Comparison of ENCODE assay signal across 16 mouse cellular contexts in genomic region chr16:9284423-9284822, GRCm38 (mm10).
"Had no signal": no experiment of that assay in that cellular context is flagged by ENCODE, and none has a peak within 500 bp of the region (broad histone marks: within the 10 kb centered on the region; RNA-seq: fewer than 3 reads in every experiment).

No protein-coding gene starts in this region.

- H3K36me3 ChIP-seq: lung, embryonic 15.5 days; midbrain, embryonic 13.5 days; neural tube, embryonic 12.5 days; stomach, embryonic 15.5 days had no signal

- H3K9me3 ChIP-seq: lung, embryonic 15.5 days; midbrain, embryonic 13.5 days; neural tube, embryonic 12.5 days; stomach, embryonic 15.5 days had no signal

- H3K4me3 ChIP-seq: lung, embryonic 15.5 days; megakaryocyte, embryonic 14.5 days; midbrain, embryonic 13.5 days; myocyte; neural tube, embryonic 12.5 days; stomach, embryonic 15.5 days had no signal

- H3K27me3 ChIP-seq: lung, embryonic 15.5 days; megakaryocyte, embryonic 14.5 days; midbrain, embryonic 13.5 days; neural tube, embryonic 12.5 days; stomach, embryonic 15.5 days had no signal

- DNase-seq: liver, postnatal 0 days; lung, adult 2 months; lung, postnatal 14 days; lung, postnatal 36 days; right cerebral cortex, postnatal 14 days; thymus, adult 2 months; thymus, postnatal 25 days; thymus, postnatal 4 days had no signal

- H3K4me1 ChIP-seq: lung, embryonic 15.5 days; megakaryocyte, embryonic 14.5 days; stomach, embryonic 15.5 days had no signal

- H3K9ac ChIP-seq: liver, postnatal 0 days; lung, embryonic 15.5 days; midbrain, embryonic 13.5 days; neural tube, embryonic 12.5 days; stomach, embryonic 15.5 days had no signal

- H3K27ac ChIP-seq: lung, embryonic 15.5 days; macrophage; midbrain, embryonic 13.5 days; neural tube, embryonic 12.5 days; stomach, embryonic 15.5 days; stomach, postnatal 0 days had no signal
